Mouse (Mus musculus) stomach, embryonic 14.5 days (tissue): ENCODE results near the gene Alg9. TPM values are rescaled to one million over a fixed set of nuclear protein-coding genes. Genes with fewer than 3 reads are reported as not detected.

Experiments
- ATAC-seq: fragments of 200-750 bp; cut with Nextera tagmentation; 2 replicates; pipeline ENCODE4 v1.8.0; 2017; ENCODE audit warnings: low read depth, moderate TSS enrichment; ENCODE audit not compliant: insufficient number of reproducible peaks, insufficient read depth, low FRiP score
- H3K27ac ChIP-seq: fragments of 300-500 bp; sonication (generic); 2 replicates; pipeline ENCODE4 v1.5.1; 2014; ENCODE audit warnings: mild to moderate bottlenecking, low read length, moderate library complexity, mixed read lengths
- H3K27me3 ChIP-seq: fragments of 300-500 bp; sonication (generic); 2 replicates; pipeline ENCODE4 v1.6.1; 2014; ENCODE audit warnings: low read length, control low read depth, mixed read lengths; ENCODE audit not compliant: control insufficient read depth, insufficient read depth
- H3K36me3 ChIP-seq: fragments of 300-500 bp; sonication (generic); 2 replicates; pipeline ENCODE4 v1.6.1; 2014; ENCODE audit warnings: mild to moderate bottlenecking, control low read depth, low read length, moderate library complexity, mixed read lengths; ENCODE audit not compliant: control insufficient read depth, insufficient read depth
- H3K4me1 ChIP-seq: fragments of 300-500 bp; sonication (generic); 2 replicates; pipeline ENCODE4 v1.6.1; 2014; ENCODE audit warnings: low read length, control low read depth, mixed read lengths; ENCODE audit not compliant: control insufficient read depth, insufficient read depth
- H3K4me2 ChIP-seq: fragments of 300-500 bp; sonication (generic); replicated peaks from 2 replicates; pipeline ENCODE4 v1.6.1; 2014; ENCODE audit warnings: low read depth, low read length, control low read depth
- H3K4me3 ChIP-seq: fragments of 300-500 bp; sonication (generic); 2 replicates; pipeline ENCODE4 v1.5.1; 2014; ENCODE audit warnings: low read depth, low read length, control low read depth
- H3K9ac ChIP-seq: fragments of 300-500 bp; sonication (generic); replicated peaks from 2 replicates; pipeline ENCODE4 v1.6.1; 2014; ENCODE audit warnings: low read depth, mild to moderate bottlenecking, control low read depth, low read length, moderate library complexity, mixed read lengths
- H3K9me3 ChIP-seq: fragments of 300-500 bp; sonication (generic); 2 replicates; pipeline ENCODE4 v1.6.1; 2016; ENCODE audit warnings: low read depth, low read length, control low read depth; ENCODE audit not compliant: control insufficient read depth
- WGBS: fragments of 180-500 bp; shearing (Covaris S2); extraction: QIAGEN DNeasy Blood & Tissue Kit; methylation state at CpG from one replicate; pipeline ENCODE4 v1.1.7; 2014; 5-methylcytosine and 5-hydroxymethylcytosine counted together
- polyA plus RNA-seq: library from polyadenylated mRNA; unstranded; fragments of >200 nt; fragmentation: Nextera tagmentation; extraction: Ambion mirVana; gene quantifications from 2 replicates; pipeline ENCODE4 v1.2.1, GENCODE M21; 2014

Gene Alg9
- polyA plus RNA-seq, 1 experiment from 2014 or later, result 38.9 TPM

- whole genome bisulfite sequencing, result 84% methylated on average over 8 of the region's 8 CpGs
- H3K4me3 ChIP-seq, result no peak overlapping the region
- H3K9ac ChIP-seq, result no peak overlapping the region
These were observed 109.3 kb downstream of the Alg9 start for GRCm38 (mm10) chr9:50884093-50884492.

GRCm38 (mm10) chr9:50884741-50885599 is 110.2 kb downstream of the Alg9 start:
- Histone ChIP-seq H3K36me3 (peaks cover 18% of the 10 kb centered on the region), H3K9me3 (no peaks in the 10 kb centered on the region), H3K4me3 (no peak overlapping the region), H3K4me1 (peaks cover 23% of the 10 kb centered on the region), H3K4me2 (no peak overlapping the region), H3K27ac (peak overlapping the region; percentile 52; the same call in 1 of the 2 replicates), H3K27me3 (no peaks in the 10 kb centered on the region), H3K9ac (no peak overlapping the region)
- no peak for ATAC-seq
- WGBS, result 56% methylated on average over 10 of the region's 10 CpGs

More at GRCm38 (mm10) chr9:50884093-50884492, 109.3 kb downstream of the Alg9 start:
- ATAC-seq, result no peak
- no peak overlapping the region for H3K4me2 ChIP-seq
- no peaks in the 10 kb centered on the region for H3K9me3 ChIP-seq
- no peaks in the 10 kb centered on the region for H3K27me3 ChIP-seq
- H3K4me1 ChIP-seq, result peaks cover 23% of the 10 kb centered on the region
- no peak overlapping the region for H3K27ac ChIP-seq
- H3K36me3 ChIP-seq, result peaks cover 24% of the 10 kb centered on the region

GRCm38 (mm10) chr9:50885600-50885987 is 110.8 kb downstream of the Alg9 start:
- Histone ChIP-seq H3K4me2 (no peak overlapping the region), H3K9me3 (no peaks in the 10 kb centered on the region), H3K4me3 (no peak overlapping the region), H3K27me3 (no peaks in the 10 kb centered on the region), H3K27ac (0 out of 2 replicates have a peak overlapping the region, but pooled peaks have one; percentile 52), H3K36me3 (peaks cover 12% of the 10 kb centered on the region; the same call in 1 of the 2 replicates), H3K4me1 (peaks cover 23% of the 10 kb centered on the region), H3K9ac (no peak overlapping the region)
- WGBS, result 29% methylated on average over 1 of the region's 1 CpGs
- 0 out of 2 replicates have a peak, but pooled peaks have one; percentile 12 for ATAC-seq

- no peak for ATAC-seq
- H3K36me3 ChIP-seq, result peaks cover 7% of the 10 kb centered on the region; the same call in 1 of the 2 replicates
- H3K9ac ChIP-seq, result no peak overlapping the region
- H3K27me3 ChIP-seq, result no peaks in the 10 kb centered on the region
- no peaks in the 10 kb centered on the region for H3K9me3 ChIP-seq
- no peak overlapping the region for H3K4me3 ChIP-seq
- H3K4me1 ChIP-seq, result peaks cover 23% of the 10 kb centered on the region
- whole genome bisulfite sequencing, result 94% methylated on average over 1 of the region's 1 CpGs
- H3K4me2 ChIP-seq, result no peak overlapping the region
- H3K27ac ChIP-seq, result no peak overlapping the region; the same call in 1 of the 2 replicates
These were observed 112.1 kb downstream of the Alg9 start for GRCm38 (mm10) chr9:50886870-50887269.

- WGBS, result 15% methylated on average over 4 of the region's 4 CpGs
- peaks cover 7% of the 10 kb centered on the region; the same call in 1 of the 2 replicates for H3K36me3 ChIP-seq
- no peaks in the 10 kb centered on the region for H3K27me3 ChIP-seq
- no peak overlapping the region; the same call in 1 of the 2 replicates for H3K27ac ChIP-seq
- no peaks in the 10 kb centered on the region for H3K9me3 ChIP-seq
- peaks cover 23% of the 10 kb centered on the region for H3K4me1 ChIP-seq
- no peak for ATAC-seq
- H3K9ac ChIP-seq, result no peak overlapping the region
- H3K4me3 ChIP-seq, result no peak overlapping the region
- no peak overlapping the region for H3K4me2 ChIP-seq
These were observed 112.5 kb downstream of the Alg9 start for GRCm38 (mm10) chr9:50887351-50887750.

GRCm38 (mm10) chr9:50889211-50889610 is 114.4 kb downstream of the Alg9 start:
- WGBS, result 54% methylated on average over 6 of the region's 6 CpGs
- no peak overlapping the region for H3K27ac ChIP-seq

GRCm38 (mm10) chr9:50889964-50890363 is 115.1 kb downstream of the Alg9 start:
- Histone ChIP-seq H3K9me3 (no peaks in the 10 kb centered on the region), H3K4me3 (no peak overlapping the region), H3K27ac (no peak overlapping the region), H3K4me2 (no peak overlapping the region), H3K36me3 (peaks cover 12% of the 10 kb centered on the region), H3K9ac (no peak overlapping the region), H3K4me1 (peaks cover 19% of the 10 kb centered on the region), H3K27me3 (no peaks in the 10 kb centered on the region)
- WGBS, result 82% methylated on average over 4 of the region's 4 CpGs
- no peak for ATAC-seq

More at GRCm38 (mm10) chr9:50889211-50889610, 114.4 kb downstream of the Alg9 start:
- H3K36me3 ChIP-seq, result peaks cover 4% of the 10 kb centered on the region
- H3K9ac ChIP-seq, result no peak overlapping the region
- no peak overlapping the region for H3K4me3 ChIP-seq
- H3K9me3 ChIP-seq, result no peaks in the 10 kb centered on the region
- peaks cover 23% of the 10 kb centered on the region for H3K4me1 ChIP-seq
- no peaks in the 10 kb centered on the region for H3K27me3 ChIP-seq
- no peak overlapping the region for H3K4me2 ChIP-seq
- no peak for ATAC-seq

GRCm38 (mm10) chr9:50890494-50891090 is 115.8 kb downstream of the Alg9 start:
- Histone ChIP-seq H3K9me3 (no peaks in the 10 kb centered on the region), H3K4me2 (no peak overlapping the region), H3K9ac (no peak overlapping the region), H3K27me3 (no peaks in the 10 kb centered on the region), H3K4me1 (peaks cover 12% of the 10 kb centered on the region; the same call in 1 of the 2 replicates), H3K27ac (no peak overlapping the region), H3K36me3 (peaks cover 18% of the 10 kb centered on the region), H3K4me3 (no peak overlapping the region)
- 72% methylated on average over 3 of the region's 3 CpGs for WGBS
- no peak for ATAC-seq
